In the genomic region with DNA sequence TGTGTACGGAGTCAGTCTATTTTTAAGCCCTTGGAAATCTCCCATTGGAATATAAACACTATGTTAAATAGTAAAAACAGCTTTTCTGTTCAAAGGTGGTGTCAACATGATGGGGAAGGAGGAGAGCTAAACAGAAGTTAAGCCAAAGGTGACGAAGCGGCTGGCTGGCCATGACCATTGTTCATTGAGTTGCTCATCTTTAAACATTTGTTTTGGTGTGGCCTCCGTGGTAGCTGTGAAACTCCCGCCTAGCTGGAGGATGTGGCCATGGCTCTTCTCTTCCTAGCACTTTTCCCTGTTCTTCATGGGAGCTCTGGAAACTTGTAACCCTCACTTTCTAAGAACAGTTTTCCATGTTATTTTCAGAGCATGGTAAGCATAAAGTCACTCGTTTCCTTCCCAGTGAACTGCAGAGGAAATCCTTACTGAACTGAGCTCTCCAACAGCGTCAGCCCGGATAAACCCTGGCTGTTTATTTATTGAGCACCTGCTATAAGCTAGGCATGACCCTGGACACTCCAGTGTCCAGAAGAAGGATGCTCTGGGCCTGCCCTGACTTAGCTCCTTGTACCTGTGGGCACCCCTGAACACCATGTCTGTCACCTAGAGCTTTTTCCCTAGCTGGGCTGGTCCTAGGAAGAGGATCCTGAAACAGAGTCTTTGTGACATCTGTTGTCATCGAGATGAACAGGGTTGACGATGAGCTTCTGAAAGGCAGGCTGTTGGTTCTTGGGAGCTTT, we compare ENCODE assay signal across 14 mouse cellular contexts. TPM values are rescaled to one million over a fixed set of nuclear protein-coding genes. Genes with fewer than 3 reads are reported as not detected.
DNase-seq lines count a peak whose midpoint lies in the region; ATAC-seq lines count a peak whose summit lies in the region.
"Had no signal": no experiment of that assay in that cellular context is flagged by ENCODE, and none has a peak within 500 bp of the region (broad histone marks: within the 10 kb centered on the region; RNA-seq: fewer than 3 reads in every experiment).

No protein-coding gene starts in this region.

- no peak overlapping the region for H3K4me3 ChIP-seq in heart, embryonic 13.5 days
- H3K4me3 ChIP-seq in kidney, embryonic 16.5 days (ENCODE audit: low read length), result no peak overlapping the region
- H3K4me3 ChIP-seq: embryonic facial prominence, embryonic 10.5 days; erythroblast, embryonic 14.5 days; hindbrain, embryonic 10.5 days; limb, embryonic 13.5 days had no signal

- intact Hi-C loops in heart, postnatal 25 days (cut with DNase I), result loop anchor here (5.0 kb wide), 1 partner anchor 82 kb away; no protein-coding TSS in a partner anchor

- 0 out of 2 replicates have a peak overlapping the region, but pooled peaks have one; percentile 34 for H3K9ac ChIP-seq in heart, embryonic 13.5 days
- H3K9ac ChIP-seq in kidney, embryonic 16.5 days (replicated peaks; ENCODE audit: low read length), result no peak overlapping the region
- H3K9ac ChIP-seq: limb, embryonic 13.5 days had no signal

- H3K9me3 ChIP-seq in heart, embryonic 13.5 days, result no peaks in the 10 kb centered on the region
- H3K9me3 ChIP-seq in kidney, embryonic 16.5 days (ENCODE audit: low read length), result no peaks in the 10 kb centered on the region
- H3K9me3 ChIP-seq: embryonic facial prominence, embryonic 10.5 days; hindbrain, embryonic 10.5 days; limb, embryonic 13.5 days had no signal

- no peaks in the 10 kb centered on the region for H3K27me3 ChIP-seq in heart, embryonic 13.5 days (replicated peaks)
- H3K27me3 ChIP-seq in kidney, embryonic 16.5 days (ENCODE audit: insufficient read depth, low read length), result no peaks in the 10 kb centered on the region
- H3K27me3 ChIP-seq: limb, embryonic 13.5 days had no signal

- H3K4me1 ChIP-seq in heart, embryonic 13.5 days, result peaks cover 40% of the 10 kb centered on the region
- peaks cover 26% of the 10 kb centered on the region for H3K4me1 ChIP-seq in kidney, embryonic 16.5 days (ENCODE audit: insufficient read depth, low read length)

- no peak for ATAC-seq in heart, embryonic 13.5 days (ENCODE audit: extremely low read depth, insufficient number of reproducible peaks, low FRiP score, low TSS enrichment)
- ATAC-seq in kidney, embryonic 16.5 days (ENCODE audit: low FRiP score, low TSS enrichment), result no peak
- ATAC-seq in erythroid progenitor cell, adult 5-6 weeks (replicated peaks; ENCODE audit: low FRiP score, poor library complexity, severe bottlenecking), result no peak

- H3K27ac ChIP-seq in heart, embryonic 13.5 days (replicated peaks), result peak overlapping the region; percentile 74
- peak overlapping the region; percentile 41; the same call in 1 of the 2 replicates for H3K27ac ChIP-seq in kidney, embryonic 16.5 days (ENCODE audit: low read length)
- H3K27ac ChIP-seq: embryonic facial prominence, embryonic 10.5 days; hindbrain, embryonic 10.5 days had no signal

- WGBS in heart, embryonic 13.5 days, result 59% methylated on average over 10 of the region's 10 CpGs
- 64% methylated on average over 10 of the region's 10 CpGs for WGBS in kidney, embryonic 16.5 days

- peak overlapping the region; percentile 11; the same call in 1 of the 2 replicates for H3K4me2 ChIP-seq in heart, embryonic 13.5 days
- no peak overlapping the region for H3K4me2 ChIP-seq in kidney, embryonic 16.5 days (replicated peaks; ENCODE audit: low read depth, low read length)
- H3K4me2 ChIP-seq: limb, embryonic 13.5 days had no signal

- no peaks in the 10 kb centered on the region for H3K36me3 ChIP-seq in heart, embryonic 13.5 days
- no peaks in the 10 kb centered on the region for H3K36me3 ChIP-seq in kidney, embryonic 16.5 days (ENCODE audit: insufficient read depth, low read length)
- H3K36me3 ChIP-seq: hindbrain, embryonic 10.5 days had no signal

- no peak for DNase-seq in heart, postnatal 25 days (ENCODE audit: low spot score)
- no peak for DNase-seq in kidney, adult 18-20 months
- DNase-seq in testis, postnatal 10 days (ENCODE audit: low spot score), result peak; percentile 35
- no peak for DNase-seq in testis, postnatal 14 days (ENCODE audit: low spot score)
- DNase-seq: cerebellum, adult 11 months; cerebellum, postnatal 25 days; right cerebral cortex, adult 18-20 months had no signal

RNA-seq across cellular contexts. Expression of a gene that starts 40.2 kb away (rescaled TPM):
- polyA plus RNA-seq in heart, embryonic 13.5 days (2015; fragmentation: Nextera tagmentation; extraction: Ambion mirVana), result 11.3 and 11.8 TPM in 2 replicates
- total RNA-seq in heart, postnatal 25 days (2021), result under 1 TPM; 0.36 to 0.48 TPM
- 41.2 and 51.1 TPM in 2 replicates for polyA plus RNA-seq in kidney, embryonic 16.5 days (2015; fragmentation: Nextera tagmentation; extraction: Ambion mirVana)
- not detected in 2 replicates for total RNA-seq in erythroid progenitor cell, adult 5-6 weeks (2015; ENCODE audit: low replicate concordance)
- total RNA-seq in erythroid progenitor cell, adult 5-6 weeks (2017; ENCODE audit: low replicate concordance), result not detected in 2 replicates
- polyA plus RNA-seq: erythroblast, embryonic 14.5 days had no signal
